Mouse (Mus musculus) heart, embryonic 14.5 days (tissue): Measurements from ENCODE around the gene Gm4307. TPM values are rescaled to one million over a fixed set of nuclear protein-coding genes. Genes with fewer than 3 reads are reported as not detected.
"Not testable (repeated sequence)": the region's sequence is repeated elsewhere in the genome, so short reads cannot be mapped to it uniquely, and the experiment has no call there.

ENCODE experiments used
- ATAC-seq: fragments of 200-750 bp; cut with Nextera tagmentation; 2 replicates; pipeline ENCODE4 v1.8.0; 2017; ENCODE audit warnings: low read depth, moderate TSS enrichment; ENCODE audit not compliant: insufficient number of reproducible peaks, insufficient read depth, low FRiP score
- H3K27ac ChIP-seq, 2 experiments: fragments of 200-500 bp in 1 of 2; fragments of 300-500 bp in 1 of 2; sonication (generic) in 1 of 2; replicated peaks in 1 of 2; 2 replicates each; pipeline ENCODE4 v1.5.1; 2012 to 2014; ENCODE audit warnings: low read depth in 2 of 2, low read length in 2 of 2, control low read depth in 1 of 2, mild to moderate bottlenecking in 1 of 2, mixed read lengths in 1 of 2; ENCODE audit not compliant: control insufficient read depth in 1 of 2, insufficient read depth in 1 of 2
- H3K27me3 ChIP-seq: fragments of 300-500 bp; sonication (generic); 2 replicates; pipeline ENCODE4 v1.6.1; 2014; ENCODE audit warnings: mild to moderate bottlenecking, low read length, control low read depth; ENCODE audit not compliant: control insufficient read depth, insufficient read depth
- H3K36me3 ChIP-seq: fragments of 300-500 bp; sonication (generic); 2 replicates; pipeline ENCODE4 v1.6.1; 2014; ENCODE audit warnings: mild to moderate bottlenecking, control low read depth, low read length, mixed read lengths; ENCODE audit not compliant: control insufficient read depth, insufficient read depth
- H3K4me1 ChIP-seq, 2 experiments: fragments of 200-500 bp in 1 of 2; fragments of 300-500 bp in 1 of 2; sonication (generic) in 1 of 2; 2 replicates each; pipeline ENCODE4 v1.6.1; 2012 to 2014; ENCODE audit warnings: low read length in 2 of 2, control low read depth in 1 of 2, mixed read lengths in 1 of 2; ENCODE audit not compliant: control insufficient read depth in 2 of 2, insufficient read depth in 2 of 2
- H3K4me2 ChIP-seq: fragments of 300-500 bp; sonication (generic); 2 replicates; pipeline ENCODE4 v1.6.1; 2014; ENCODE audit warnings: mild to moderate bottlenecking, low read length
- H3K4me3 ChIP-seq, 2 experiments: fragments of 200-500 bp in 1 of 2; fragments of 300-500 bp in 1 of 2; sonication (generic) in 1 of 2; 2 replicates each; pipeline ENCODE4 v1.5.1; 2012 to 2014; ENCODE audit warnings: low read length in 2 of 2, mild to moderate bottlenecking in 2 of 2, control low read depth in 1 of 2, low read depth in 1 of 2, moderate library complexity in 1 of 2; ENCODE audit not compliant: control insufficient read depth in 1 of 2, insufficient read depth in 1 of 2
- H3K9ac ChIP-seq: fragments of 300-500 bp; sonication (generic); 2 replicates; pipeline ENCODE4 v1.6.1; 2014; ENCODE audit warnings: mild to moderate bottlenecking, low read length
- H3K9me3 ChIP-seq: fragments of 300-500 bp; sonication (generic); 2 replicates; pipeline ENCODE4 v1.6.1; 2016; ENCODE audit warnings: low read length, control low read depth; ENCODE audit not compliant: control insufficient read depth
- WGBS: fragments of 180-500 bp; shearing (Covaris S2); extraction: QIAGEN DNeasy Blood & Tissue Kit; methylation state at CpG from one replicate; pipeline ENCODE4 v1.1.7; 2014; 5-methylcytosine and 5-hydroxymethylcytosine counted together
- polyA plus RNA-seq: library from polyadenylated mRNA; unstranded; fragments of >200 nt; fragmentation: Nextera tagmentation; extraction: Ambion mirVana; gene quantifications from 2 replicates; pipeline ENCODE4 v1.2.1, GENCODE M21; 2014

The Gm4307 gene
- not detected in 2 replicates for polyA plus RNA-seq

- not testable (repeated sequence) for H3K27ac ChIP-seq, H3K9ac ChIP-seq, H3K27me3 ChIP-seq, H3K36me3 ChIP-seq, H3K9me3 ChIP-seq, H3K4me3 ChIP-seq, H3K4me2 ChIP-seq, H3K4me1 ChIP-seq, ATAC-seq
- WGBS, result no CpG with 5 or more reads among the region's 3 CpGs
These were observed at the start of gene Gm4307 for GRCm38 (mm10) chr10:100361038-100361437. TSS of gene Gm4307 (plus strand) at chr10:100361338.

DNA sequence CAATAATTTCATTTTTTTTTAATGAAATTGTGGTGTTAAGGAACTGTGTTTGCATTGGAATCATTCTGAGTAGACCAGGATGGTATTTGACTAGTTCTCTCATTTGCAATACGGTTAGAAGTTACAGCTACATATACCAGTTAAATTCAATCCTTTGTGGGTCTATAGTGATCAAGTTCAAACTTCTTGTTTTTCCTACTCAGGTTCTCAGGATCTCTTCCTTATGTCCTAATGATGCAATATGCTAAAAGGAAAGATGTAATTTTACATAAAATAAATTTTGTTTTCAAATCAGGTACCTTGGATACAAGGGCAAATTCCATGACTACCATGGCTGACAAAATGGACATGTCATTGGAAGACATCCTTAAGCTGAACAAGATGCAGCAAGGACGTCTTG is 25.8 kb upstream of the Gm4307 start, which contains the start of gene Gm4301:
Gm4301 (plus strand) TSS at position 301 of the 400 bp plus-strand sequence.
- H3K27me3 ChIP-seq, H3K36me3 ChIP-seq, H3K9me3 ChIP-seq, H3K4me1 ChIP-seq, ATAC-seq, H3K9ac ChIP-seq, H3K4me3 ChIP-seq, H3K27ac ChIP-seq, H3K4me2 ChIP-seq: not testable (repeated sequence)
- WGBS, result no CpG with 5 or more reads among the region's 2 CpGs

DNA sequence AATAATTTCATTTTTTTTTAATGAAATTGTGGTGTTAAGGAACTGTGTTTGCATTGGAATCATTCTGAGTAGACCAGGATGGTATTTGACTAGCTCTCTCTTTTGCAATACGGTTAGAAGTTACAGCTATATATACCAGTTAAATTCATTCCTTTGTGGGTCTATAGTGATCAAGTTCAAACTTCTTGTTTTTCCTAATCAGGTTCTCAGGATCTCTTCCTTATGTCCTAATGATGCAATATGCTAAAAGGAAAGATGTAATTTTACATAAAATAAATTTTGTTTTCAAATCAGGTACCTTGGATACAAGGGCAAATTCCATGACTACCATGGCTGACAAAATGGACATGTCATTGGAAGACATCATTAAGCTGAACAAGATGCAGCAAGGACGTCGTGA is 20.6 kb upstream of the Gm4307 start, which contains the start of gene Gm4302:
Gm4302 (plus strand) TSS at position 301 of the 400 bp plus-strand sequence.
- H3K9me3 ChIP-seq, ATAC-seq, H3K36me3 ChIP-seq, H3K4me1 ChIP-seq, H3K4me3 ChIP-seq, H3K27me3 ChIP-seq, H3K9ac ChIP-seq, H3K27ac ChIP-seq, H3K4me2 ChIP-seq: not testable (repeated sequence)
- no CpG with 5 or more reads among the region's 3 CpGs for WGBS

DNA sequence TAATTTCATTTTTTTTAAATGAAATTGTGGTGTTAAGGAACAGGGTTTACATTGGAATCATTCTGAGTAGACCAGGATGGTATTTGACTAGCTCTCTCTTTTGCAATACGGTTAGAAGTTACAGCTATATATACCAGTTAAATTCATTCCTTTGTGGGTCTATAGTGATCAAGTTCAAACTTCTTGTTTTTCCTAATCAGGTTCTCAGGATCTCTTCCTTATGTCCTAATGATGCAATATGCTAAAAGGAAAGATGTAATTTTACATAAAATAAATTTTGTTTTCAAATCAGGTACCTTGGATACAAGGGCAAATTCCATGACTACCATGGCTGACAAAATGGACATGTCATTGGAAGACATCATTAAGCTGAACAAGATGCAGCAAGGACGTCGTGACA is 15.5 kb upstream of the Gm4307 start, which contains the start of gene Gm4303:
Gm4303 (plus strand) TSS at position 301 of the 400 bp plus-strand sequence.
- ATAC-seq, H3K4me3 ChIP-seq, H3K9ac ChIP-seq, H3K4me2 ChIP-seq, H3K27me3 ChIP-seq, H3K36me3 ChIP-seq, H3K27ac ChIP-seq, H3K4me1 ChIP-seq, H3K9me3 ChIP-seq: not testable (repeated sequence)
- WGBS, result no CpG with 5 or more reads among the region's 3 CpGs

- WGBS, result no CpG with 5 or more reads among the region's 3 CpGs
- not testable (repeated sequence) for ATAC-seq, H3K27me3 ChIP-seq, H3K9ac ChIP-seq, H3K4me2 ChIP-seq, H3K4me1 ChIP-seq, H3K36me3 ChIP-seq, H3K4me3 ChIP-seq, H3K9me3 ChIP-seq, H3K27ac ChIP-seq
These were observed 10.3 kb upstream of the Gm4307 start, which contains the start of gene Gm4305 for GRCm38 (mm10) chr10:100350793-100351192. TSS of gene Gm4305 (plus strand) at chr10:100351093.

GRCm38 (mm10) chr10:100356841-100357240 is 4.3 kb upstream of the Gm4307 start:
- H3K9ac ChIP-seq, H3K4me2 ChIP-seq, H3K27me3 ChIP-seq, H3K36me3 ChIP-seq, H3K4me1 ChIP-seq, H3K4me3 ChIP-seq, H3K27ac ChIP-seq, ATAC-seq, H3K9me3 ChIP-seq: not testable (repeated sequence)
- WGBS, result 54% methylated on average over 2 of the region's 2 CpGs

GRCm38 (mm10) chr10:100382460-100382859 is 21.3 kb downstream of the Gm4307 start, which contains the start of gene Gm4312:
TSS of gene Gm4312 (minus strand) at chr10:100382560.
- not testable (repeated sequence) for ATAC-seq, H3K36me3 ChIP-seq, H3K27ac ChIP-seq, H3K4me3 ChIP-seq, H3K4me2 ChIP-seq, H3K27me3 ChIP-seq, H3K9ac ChIP-seq, H3K4me1 ChIP-seq, H3K9me3 ChIP-seq
- no CpG with 5 or more reads among the region's 2 CpGs for whole genome bisulfite sequencing

DNA sequence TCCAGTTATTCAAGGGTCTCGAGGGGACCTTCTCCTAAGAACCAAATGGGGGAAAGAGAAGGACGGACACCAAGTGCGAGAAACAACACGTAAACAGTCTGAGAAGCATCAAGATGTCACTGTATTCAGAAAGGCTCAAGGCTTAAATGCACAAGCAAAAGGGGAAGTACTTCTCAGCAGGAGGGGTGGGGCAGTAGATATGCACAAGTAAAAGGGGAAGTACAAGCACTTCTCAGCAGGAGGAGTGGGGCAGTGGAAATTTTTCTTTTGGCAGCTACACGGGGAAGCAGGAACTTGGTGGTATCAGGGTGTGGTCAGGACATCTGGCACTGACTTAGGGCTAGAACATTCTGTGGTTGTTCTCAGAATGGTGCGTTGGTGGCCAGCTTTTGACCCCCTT is 41.2 kb downstream of the Gm4307 start:
- H3K36me3 ChIP-seq, ATAC-seq, H3K9me3 ChIP-seq, H3K27me3 ChIP-seq, H3K4me1 ChIP-seq, H3K9ac ChIP-seq, H3K4me3 ChIP-seq, H3K4me2 ChIP-seq, H3K27ac ChIP-seq: not testable (repeated sequence)
- 74% methylated on average over 6 of the region's 6 CpGs for WGBS
